Mouse (Mus musculus): ENCODE measurements at regions not wholly inside any gene's neighbourhood (a gene's known extent, or its start where the extent isn't known, plus 50 kb on each side); places are given as distances from the start of the nearest gene placed in this dataset.

- peak in 1 of 2 experiments; percentile 66 for DNase-seq (ENCODE audit: low spot score in 2 of 2)
Observed at GRCm38 (mm10) chr1:41810318-41810964, 885.1 kb upstream of the Pou3f3 start.

GRCm38 (mm10) chr1:41811130-41811529 is 884.4 kb upstream of the Pou3f3 start:
- DNase-seq (ENCODE audit: low spot score in 2 of 2) = no peak

- DNase-seq (ENCODE audit: low spot score in 2 of 2) = no peak
Observed at GRCm38 (mm10) chr1:41812071-41812470, 883.5 kb upstream of the Pou3f3 start.

GRCm38 (mm10) chr1:41814032-41815005 is 881.2 kb upstream of the Pou3f3 start:
- DNase-seq (ENCODE audit: low spot score in 2 of 2) = no peak

GRCm38 (mm10) chr1:41815021-41815420 is 880.5 kb upstream of the Pou3f3 start:
- DNase-seq (ENCODE audit: low spot score in 2 of 2) = no peak

GRCm38 (mm10) chr1:41822742-41823141 is 872.8 kb upstream of the Pou3f3 start:
- DNase-seq (ENCODE audit: low spot score in 2 of 2) = no peak

GRCm38 (mm10) chr1:41825223-41825622 is 870.3 kb upstream of the Pou3f3 start:
- no peak for DNase-seq (ENCODE audit: low spot score in 2 of 2)

GRCm38 (mm10) chr1:41831641-41832040 is 863.9 kb upstream of the Pou3f3 start:
- no peak for DNase-seq (ENCODE audit: low spot score in 2 of 2)

Measured in frontal cortex, postnatal 25 days (tissue).